Mouse (Mus musculus) left cerebral cortex, adult 6 months (tissue): Measurements from ENCODE around the gene Six5. TPM values are rescaled to one million over a fixed set of nuclear protein-coding genes. Genes with fewer than 3 reads are reported as not detected.

Experiments used
- long read RNA-seq, 2 experiments: library from polyadenylated mRNA; unstranded; transcript quantifications; one replicate each; pipeline ENCODE4 v2.0.0; 2019 to 2020
- polyA plus RNA-seq: library from polyadenylated mRNA; unstranded; fragments of <200 nt; fragmentation: Nextera tagmentation; gene quantifications from 2 replicates; pipeline ENCODE4 v1.2.3, GENCODE M21; 2021

The Six5 gene
- 0.27 and 0.61 TPM in 2 replicates for polyA plus RNA-seq
- long read RNA-seq, experiment 1, partial matches to known transcripts, result 1 of 2 reads
- long read RNA-seq, experiment 1, other reads (novel, unspliced or antisense), result 0 of 2 reads
- long read RNA-seq, experiment 2, partial matches to known transcripts, result 1 of 1 reads
- long read RNA-seq, experiment 2, other reads (novel, unspliced or antisense), result 0 of 1 reads

GRCm38 (mm10) chr7:19094471-19094825, at the start of gene Six5:
Gene Six5, plus strand, starts transcription at chr7:19094594.

GRCm38 (mm10) chr7:19054047-19054776, 40.2 kb upstream of the Six5 start, which contains the start of gene Rsph6a:
Gene Rsph6a, plus strand, starts transcription at chr7:19054690.

GRCm38 (mm10) chr7:19075723-19076585, 18.4 kb upstream of the Six5 start, which contains the start of gene Dmwd:
Gene Dmwd, plus strand, starts transcription at chr7:19076227.

GRCm38 (mm10) chr7:19083701-19084100, 10.7 kb upstream of the Six5 start, which contains the start of gene Dmpk:
Gene Dmpk, plus strand, starts transcription at chr7:19083849.

GRCm38 (mm10) chr7:19118028-19118771, 23.8 kb downstream of the Six5 start, which contains the start of gene Gm4969:
Gene Gm4969, minus strand, starts transcription at chr7:19118368.

GRCm38 (mm10) chr7:19119631-19120429, 25.4 kb downstream of the Six5 start, which contains the start of gene Fbxo46:
Gene Fbxo46, plus strand, starts transcription at chr7:19119859.

Other genes with a start within 250 kb of the Six5 start
- gene Pglyrp1, start 223.3 kb upstream of the Six5 start, polyA plus RNA-seq, result 7.8 and 8.4 TPM in 2 replicates
- gene Ccdc61, start 184.2 kb upstream of the Six5 start, polyA plus RNA-seq, result 15.8 and 16.5 TPM in 2 replicates
- gene Nova2, start 168.7 kb upstream of the Six5 start, polyA plus RNA-seq, result 3.8 and 5.4 TPM in 2 replicates
- not detected in 2 replicates for gene Nanos2, start 107.2 kb upstream of the Six5 start, polyA plus RNA-seq
- 5.9 and 13.0 TPM in 2 replicates for gene Mypop, start 103.3 kb upstream of the Six5 start, polyA plus RNA-seq
- gene Irf2bp1, start 90.5 kb upstream of the Six5 start, polyA plus RNA-seq, result 4.8 and 14.9 TPM in 2 replicates
- gene Foxa3, start 71.1 kb upstream of the Six5 start, polyA plus RNA-seq, result not detected in 2 replicates
- 20.1 and 45.0 TPM in 2 replicates for gene Sympk, start 70.2 kb upstream of the Six5 start, polyA plus RNA-seq
- 0.18 and 0.29 TPM in 2 replicates for gene Rsph6a, start 39.9 kb upstream of the Six5 start, polyA plus RNA-seq
- gene Dmwd, start 18.4 kb upstream of the Six5 start, polyA plus RNA-seq, result 25.7 and 29.1 TPM in 2 replicates
- 1.9 and 2.4 TPM in 2 replicates for gene Dmpk, start 10.7 kb upstream of the Six5 start, polyA plus RNA-seq
- 0.13 and 0.16 TPM in 2 replicates for gene Gm4969, start 23.8 kb downstream of the Six5 start, polyA plus RNA-seq
- gene Fbxo46, start 25.3 kb downstream of the Six5 start, polyA plus RNA-seq, result 6.4 and 7.1 TPM in 2 replicates
- gene Qpctl, start 54.7 kb downstream of the Six5 start, polyA plus RNA-seq, result 11.1 and 12.7 TPM in 2 replicates
- 128 and 132 TPM in 2 replicates for gene Snrpd2, start 55.1 kb downstream of the Six5 start, polyA plus RNA-seq
- gene Gipr, start 71.5 kb downstream of the Six5 start, polyA plus RNA-seq, result 0.24 TPM in 1 of 2 replicates, not detected in the other
- 7.2 TPM in 2 replicates for gene Eml2, start 81.8 kb downstream of the Six5 start, polyA plus RNA-seq
- 1.8 and 2.5 TPM in 2 replicates for gene Gpr4, start 117.9 kb downstream of the Six5 start, polyA plus RNA-seq
- 38.5 and 40.0 TPM in 2 replicates for gene Opa3, start 133.7 kb downstream of the Six5 start, polyA plus RNA-seq
- gene Vasp, start 177.2 kb downstream of the Six5 start, polyA plus RNA-seq, result 1.1 and 1.6 TPM in 2 replicates
- gene Ppm1n, start 185.5 kb downstream of the Six5 start, polyA plus RNA-seq, result not detected in 2 replicates
- gene Rtn2, start 188.0 kb downstream of the Six5 start, polyA plus RNA-seq, result 28.0 and 79.4 TPM in 2 replicates
- 1.2 and 3.1 TPM in 2 replicates for gene Fosb, start 215.5 kb downstream of the Six5 start, polyA plus RNA-seq